In genomic region chr7:112351541-112351940, GRCm38 (mm10) we compare ENCODE assay signal across 18 mouse cellular contexts.
A peak's percentile ranks its signal among the peaks of the same experiment; 100 is the strongest.
DNase-seq lines count a peak whose midpoint lies in the region; ATAC-seq and TF ChIP-seq lines count a peak whose summit lies in the region.
"Had no signal": no experiment of that assay in that cellular context is flagged by ENCODE, and none has a peak within 500 bp of the region (broad histone marks: within the 10 kb centered on the region; RNA-seq: fewer than 3 reads in every experiment).

No protein-coding gene starts in this region.

- H3K27ac ChIP-seq in heart, embryonic 10.5 days, result peak overlapping the region; percentile 10; the same call in 1 of the 2 replicates
- H3K27ac ChIP-seq in layer of hippocampus, adult 2 months, result peak overlapping the region; percentile 48; the same call in 1 of the 2 replicates
- peak overlapping the region; percentile 16; the same call in 1 of the 2 replicates for H3K27ac ChIP-seq in embryonic facial prominence, embryonic 13.5 days
- no peak overlapping the region for H3K27ac ChIP-seq in neural tube, embryonic 11.5 days (ENCODE audit: low read depth, low read length)
- H3K27ac ChIP-seq: hindbrain, postnatal 0 days; kidney, postnatal 0 days had no signal

- WGBS in heart, embryonic 10.5 days, result 69% methylated on average over 3 of the region's 3 CpGs
- WGBS in embryonic facial prominence, embryonic 13.5 days, result 22% methylated on average over 3 of the region's 3 CpGs
- WGBS in neural tube, embryonic 11.5 days, result 58% methylated on average over 3 of the region's 3 CpGs

- no peak for ATAC-seq in embryonic facial prominence, embryonic 13.5 days (ENCODE audit: insufficient number of reproducible peaks, insufficient read depth, low FRiP score, low TSS enrichment, low read depth)
- ATAC-seq in neural tube, embryonic 11.5 days (ENCODE audit: insufficient read depth, low FRiP score, low TSS enrichment), result no peak
- ATAC-seq: hindbrain, postnatal 0 days had no signal

- H3K4me1 ChIP-seq in heart, embryonic 10.5 days, result peaks cover 40% of the 10 kb centered on the region
- H3K4me1 ChIP-seq in embryonic facial prominence, embryonic 13.5 days, result peaks cover 44% of the 10 kb centered on the region
- peaks cover 6% of the 10 kb centered on the region; the same call in 1 of the 2 replicates for H3K4me1 ChIP-seq in neural tube, embryonic 11.5 days (ENCODE audit: control insufficient read depth, insufficient read depth, low read length)

- TF ChIP-seq CTCF in layer of hippocampus, adult 2 months (conservative IDR thresholded peaks at IDR 0.05), result no peak

- H3K4me3 ChIP-seq in heart, embryonic 10.5 days, result no peak overlapping the region
- no peak overlapping the region for H3K4me3 ChIP-seq in layer of hippocampus, adult 2 months
- H3K4me3 ChIP-seq in embryonic facial prominence, embryonic 13.5 days, result no peak overlapping the region
- H3K4me3 ChIP-seq in neural tube, embryonic 11.5 days (ENCODE audit: low read depth, low read length), result no peak overlapping the region
- H3K4me3 ChIP-seq: erythroblast, embryonic 14.5 days had no signal

- no peak for DNase-seq in heart, embryonic 10.5 days (ENCODE audit: low spot score)
- no peak for DNase-seq in heart, adult 11 months
- no peak for DNase-seq in layer of hippocampus, adult 2 months (ENCODE audit: low spot score in 2 of 2)
- no peak for DNase-seq in layer of hippocampus, postnatal 10 days (ENCODE audit: low spot score in 2 of 2)
- DNase-seq in neural tube, embryonic 11.5 days (ENCODE audit: low spot score), result peak; percentile 47
- DNase-seq in lung, postnatal 4 days, result no peak
- DNase-seq in right cerebral cortex, postnatal 10 days (ENCODE audit: low spot score in 2 of 2), result no peak
- DNase-seq: adrenal gland, postnatal 25 days; B cell, adult 2 months; cerebellum, postnatal 10 days; layer of hippocampus, adult 9-11 months; left cerebral cortex, postnatal 4 days; lung, adult 18-20 months; retina, postnatal 1 day had no signal

- H3K36me3 ChIP-seq in heart, embryonic 10.5 days, result peaks cover 95% of the 10 kb centered on the region
- H3K36me3 ChIP-seq in embryonic facial prominence, embryonic 13.5 days, result no peaks in the 10 kb centered on the region
- H3K36me3 ChIP-seq in neural tube, embryonic 11.5 days (ENCODE audit: control insufficient read depth, insufficient read depth, low read length), result no peaks in the 10 kb centered on the region

- H3K27me3 ChIP-seq in heart, embryonic 10.5 days (ENCODE audit: insufficient read depth, poor library complexity, severe bottlenecking), result no peaks in the 10 kb centered on the region
- no peaks in the 10 kb centered on the region for H3K27me3 ChIP-seq in embryonic facial prominence, embryonic 13.5 days
- no peaks in the 10 kb centered on the region for H3K27me3 ChIP-seq in neural tube, embryonic 11.5 days (ENCODE audit: control insufficient read depth, insufficient read depth, low read length)

- no peaks in the 10 kb centered on the region for H3K9me3 ChIP-seq in heart, embryonic 10.5 days
- H3K9me3 ChIP-seq in embryonic facial prominence, embryonic 13.5 days, result no peaks in the 10 kb centered on the region
- H3K9me3 ChIP-seq in neural tube, embryonic 11.5 days (ENCODE audit: control insufficient read depth, low read length), result no peaks in the 10 kb centered on the region

- H3K4me2 ChIP-seq in embryonic facial prominence, embryonic 13.5 days, result no peak overlapping the region
- H3K4me2 ChIP-seq in neural tube, embryonic 11.5 days (ENCODE audit: low read depth), result no peak overlapping the region

- H3K9ac ChIP-seq in embryonic facial prominence, embryonic 13.5 days, result no peak overlapping the region
- H3K9ac ChIP-seq in neural tube, embryonic 11.5 days (ENCODE audit: low read length), result no peak overlapping the region
